Mouse (Mus musculus): ENCODE measurements at regions not wholly inside any gene's neighbourhood (a gene's known extent, or its start where the extent isn't known, plus 50 kb on each side); places are given as distances from the start of the nearest gene placed in this dataset.

- no peak for TF ChIP-seq CTCF (IDR thresholded peaks at IDR 0.05; ENCODE audit: insufficient read depth, low read length)
- TF ChIP-seq POLR2A (IDR thresholded peaks at IDR 0.05; ENCODE audit: borderline replicate concordance, extremely low read depth, low read depth, low read length) = no peak
These were observed 96.2 kb upstream of the Eef2kmt start for GRCm38 (mm10) chr16:5351890-5352571.
